Mouse (Mus musculus): ENCODE results near the gene Zfp423.
"Not testable (repeated sequence)": the region's sequence is repeated elsewhere in the genome, so short reads cannot be mapped to it uniquely, and the experiment has no call there.

Zfp423 gene

DNA sequence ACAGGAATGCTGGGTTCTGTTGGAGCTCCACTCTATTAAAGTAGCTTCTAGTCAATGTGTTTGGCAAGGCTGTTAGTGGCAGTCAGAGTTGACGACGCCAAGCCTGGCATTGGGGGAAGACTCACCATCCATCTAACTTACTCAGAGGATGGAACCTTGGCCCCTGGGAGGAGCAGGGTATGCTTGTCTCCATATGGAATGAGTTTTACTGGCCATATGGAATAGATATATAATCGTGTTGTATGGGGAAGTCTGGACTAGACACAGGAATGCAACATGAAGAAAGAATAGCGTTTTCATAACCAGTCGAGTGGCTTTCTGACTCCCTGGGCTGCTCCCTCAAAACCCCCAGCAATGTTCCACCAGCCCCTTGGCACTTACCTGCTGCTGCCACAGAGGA is 55.3 kb downstream of the Zfp423 start:
- DNase-seq (ENCODE audit: low read depth, low spot score) = no peak

DNA sequence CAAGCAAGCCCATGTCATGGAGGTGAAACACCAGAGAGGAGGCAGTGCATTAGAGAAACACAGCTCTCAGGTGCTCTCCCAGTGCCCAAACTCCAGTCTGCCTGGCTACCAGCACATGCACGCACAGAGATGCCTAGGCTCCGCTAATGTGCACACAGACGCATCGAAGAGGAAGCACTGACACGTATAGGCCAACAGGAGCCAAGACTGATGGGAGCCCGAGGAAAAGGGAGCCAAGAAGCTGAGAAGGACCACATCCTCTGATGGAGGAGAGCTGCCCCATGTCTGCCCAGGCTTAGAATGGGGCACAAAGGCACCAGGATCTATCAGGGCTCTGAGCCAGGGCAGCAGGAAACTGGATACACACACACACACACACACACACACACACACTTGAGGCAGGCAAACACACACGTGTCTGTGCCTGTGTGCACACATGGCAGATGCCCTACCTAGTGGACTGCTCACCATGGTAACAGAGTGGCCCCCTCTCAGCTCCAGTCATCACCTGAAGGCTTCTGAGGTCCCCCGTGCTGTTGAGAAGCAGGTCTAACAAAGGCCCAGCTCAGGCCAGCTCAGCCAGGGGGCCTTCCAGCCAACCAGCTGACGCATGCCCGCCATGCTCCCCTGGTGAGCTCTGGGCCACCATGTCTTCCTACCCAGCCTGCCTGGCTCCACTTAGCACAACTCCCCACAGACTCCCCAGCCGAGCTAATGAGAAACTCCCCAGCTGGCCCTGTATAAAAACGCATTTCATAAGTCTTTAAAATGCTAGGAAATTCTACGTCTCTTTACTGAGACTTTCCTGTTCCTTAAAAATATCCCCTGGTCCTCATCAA is 64.0 kb downstream of the Zfp423 start:
- DNase-seq (ENCODE audit: low read depth, low spot score) = no peak

DNA sequence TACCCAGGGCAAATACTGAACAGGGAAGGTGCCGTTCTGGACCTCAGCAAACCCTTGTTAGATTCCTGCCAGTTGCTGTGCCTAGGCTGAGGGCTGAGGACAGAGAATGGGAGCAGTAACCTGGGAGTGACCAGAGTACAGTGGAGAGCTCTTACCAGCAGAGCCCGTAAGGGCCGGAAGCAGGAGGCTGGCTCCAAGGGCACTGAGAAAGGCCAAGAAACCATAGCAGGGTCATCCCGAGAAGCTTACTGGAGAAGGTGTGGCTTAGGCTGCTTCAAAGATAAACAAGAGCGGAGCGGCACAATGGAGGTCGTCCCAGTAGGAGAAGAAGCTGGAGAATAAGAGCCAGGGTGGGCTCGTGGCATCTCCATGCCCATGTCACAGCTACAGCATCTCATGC is 65.1 kb downstream of the Zfp423 start:
- DNase-seq (ENCODE audit: low read depth, low spot score) = no peak

DNA sequence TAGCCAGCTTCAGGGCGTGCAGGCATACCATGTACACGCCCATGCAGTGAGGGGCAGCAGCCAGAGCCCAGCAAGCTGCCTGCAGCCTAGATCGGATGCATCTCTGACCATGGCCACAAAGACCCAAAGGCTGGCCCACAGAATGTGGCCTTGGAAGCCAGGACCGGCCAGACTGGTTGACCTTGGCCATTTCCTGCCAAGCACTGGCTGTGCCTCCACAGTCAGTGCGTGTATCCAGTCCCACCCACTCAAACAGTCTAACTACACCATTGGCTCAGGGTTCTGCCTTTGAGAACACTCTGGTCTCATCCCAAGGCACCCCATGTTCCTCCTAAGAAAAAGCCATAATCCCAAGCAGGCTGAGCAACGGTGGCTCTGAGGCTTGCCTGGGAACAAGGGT is 65.8 kb downstream of the Zfp423 start:
- no peak for DNase-seq (ENCODE audit: low read depth, low spot score)

DNA sequence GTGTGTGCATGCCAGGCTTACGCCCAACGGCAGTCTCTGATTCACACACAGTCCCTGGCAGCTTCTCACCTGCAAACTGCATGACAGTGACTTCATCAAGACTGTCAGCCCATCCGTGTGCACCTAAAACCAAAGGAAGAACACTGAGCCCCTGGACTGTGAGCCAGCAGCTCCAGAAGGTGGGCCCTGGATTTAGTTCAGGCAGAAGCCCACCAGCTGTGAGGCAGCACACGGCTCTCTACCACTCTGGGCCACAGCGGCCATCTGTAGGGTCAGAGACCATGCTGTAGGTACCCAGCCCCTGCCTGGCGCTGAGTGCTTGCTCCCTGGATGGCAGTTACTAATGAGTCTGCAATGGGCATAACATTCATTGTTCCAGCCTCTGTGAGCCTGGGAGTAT is 66.5 kb downstream of the Zfp423 start:
- DNase-seq (ENCODE audit: low read depth, low spot score) = no peak

DNA sequence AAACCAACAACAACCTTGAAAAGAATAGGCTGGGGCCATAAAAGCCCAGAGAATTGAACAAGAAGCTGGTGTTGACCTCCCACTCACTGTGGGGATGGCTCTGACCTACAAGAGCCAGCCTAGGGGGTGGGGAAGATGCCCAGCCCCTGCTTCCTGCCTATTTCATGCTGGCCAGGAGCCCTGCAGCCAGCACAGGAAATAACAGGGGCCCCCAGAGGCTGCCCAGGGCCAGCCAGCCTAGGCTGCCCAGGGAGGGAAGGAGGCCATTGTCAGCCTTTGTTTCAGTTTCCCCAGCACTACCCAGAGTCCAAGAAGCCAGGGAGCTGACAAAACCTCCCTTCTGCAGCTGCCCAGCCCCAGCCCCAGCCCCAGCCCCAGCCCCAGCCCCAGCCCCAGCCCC is 67.5 kb downstream of the Zfp423 start:
- DNase-seq (ENCODE audit: low read depth, low spot score) = peak; percentile 24

DNA sequence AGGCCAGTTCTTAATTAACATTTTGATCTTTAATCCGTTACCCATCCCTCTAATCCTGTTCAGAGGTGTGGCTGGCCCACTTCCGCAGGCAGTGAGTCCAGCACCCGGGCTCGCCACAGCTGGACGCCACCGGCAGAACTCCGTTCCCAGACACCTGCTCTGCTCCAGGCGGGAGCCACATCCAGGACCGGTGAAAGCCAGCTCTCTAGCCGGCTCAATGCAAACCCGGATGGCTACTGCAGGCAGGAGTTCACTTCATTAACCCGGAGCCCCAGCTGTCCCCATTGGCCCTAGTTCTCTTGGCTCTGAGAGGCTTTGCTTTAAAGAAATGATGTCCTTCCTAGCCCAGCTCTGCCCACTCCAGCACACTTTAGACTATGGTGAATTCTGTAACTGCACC is 71.4 kb downstream of the Zfp423 start:
- DNase-seq (ENCODE audit: low read depth, low spot score) = no peak

DNA sequence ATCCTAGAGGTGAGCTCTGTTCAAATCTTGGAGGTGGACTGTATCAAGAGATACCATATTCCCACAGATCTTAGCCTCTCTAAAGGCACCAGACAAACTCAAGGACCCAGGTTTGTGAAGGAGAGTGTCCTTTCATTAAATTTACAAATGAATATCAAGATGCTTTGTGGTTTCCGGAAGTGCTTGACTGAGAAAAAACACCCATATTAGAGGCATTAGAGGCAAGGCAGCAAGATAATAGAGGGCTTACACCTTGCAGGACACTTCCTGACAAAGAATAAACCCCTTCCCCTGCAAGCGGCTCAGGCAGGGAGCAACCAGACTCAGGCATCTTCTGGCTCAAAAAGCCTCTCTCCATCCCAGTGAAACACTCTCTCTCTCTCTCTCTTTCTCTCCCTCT is 78.3 kb downstream of the Zfp423 start:
- DNase-seq (ENCODE audit: low read depth, low spot score) = no peak

DNA sequence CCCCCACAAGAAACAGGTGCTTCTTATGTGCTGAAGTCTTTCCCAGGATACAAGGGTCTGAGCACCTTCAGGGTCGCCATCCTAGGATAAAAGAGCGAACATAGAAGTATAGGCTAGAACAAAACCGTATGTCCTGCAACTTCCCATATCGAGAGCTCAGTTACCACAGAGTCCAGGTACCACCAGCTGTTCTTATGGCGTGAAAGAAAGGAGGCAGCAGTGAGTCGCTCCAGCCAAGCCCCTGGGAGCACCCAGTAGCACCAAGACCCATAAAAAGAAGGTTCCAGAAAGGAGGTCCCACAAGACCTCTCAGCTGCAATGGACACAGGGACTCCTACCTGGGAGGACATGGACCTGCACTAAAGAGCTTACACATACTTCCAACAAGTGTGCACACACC is 83.5 kb downstream of the Zfp423 start:
- no peak for DNase-seq (ENCODE audit: low read depth, low spot score)

DNA sequence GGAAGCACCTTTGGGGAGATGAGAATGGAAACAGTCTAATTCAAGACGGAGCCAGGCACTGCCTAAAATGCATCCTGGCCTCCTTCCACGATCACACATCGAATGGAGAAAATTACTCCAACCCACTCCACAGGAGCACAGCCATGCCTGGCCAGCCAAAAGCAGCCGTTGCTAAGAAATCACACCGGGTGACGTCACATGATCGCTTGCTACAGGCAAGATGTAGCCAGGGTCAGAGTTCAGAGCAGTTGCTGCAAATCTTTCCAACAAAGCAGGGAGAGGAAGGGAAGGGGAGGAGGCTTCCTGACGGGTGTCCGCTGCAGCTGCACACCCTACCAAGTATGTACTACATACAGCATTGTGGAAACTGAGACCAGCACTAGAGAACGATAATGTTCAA is 83.9 kb downstream of the Zfp423 start:
- DNase-seq (ENCODE audit: low read depth, low spot score) = no peak

DNA sequence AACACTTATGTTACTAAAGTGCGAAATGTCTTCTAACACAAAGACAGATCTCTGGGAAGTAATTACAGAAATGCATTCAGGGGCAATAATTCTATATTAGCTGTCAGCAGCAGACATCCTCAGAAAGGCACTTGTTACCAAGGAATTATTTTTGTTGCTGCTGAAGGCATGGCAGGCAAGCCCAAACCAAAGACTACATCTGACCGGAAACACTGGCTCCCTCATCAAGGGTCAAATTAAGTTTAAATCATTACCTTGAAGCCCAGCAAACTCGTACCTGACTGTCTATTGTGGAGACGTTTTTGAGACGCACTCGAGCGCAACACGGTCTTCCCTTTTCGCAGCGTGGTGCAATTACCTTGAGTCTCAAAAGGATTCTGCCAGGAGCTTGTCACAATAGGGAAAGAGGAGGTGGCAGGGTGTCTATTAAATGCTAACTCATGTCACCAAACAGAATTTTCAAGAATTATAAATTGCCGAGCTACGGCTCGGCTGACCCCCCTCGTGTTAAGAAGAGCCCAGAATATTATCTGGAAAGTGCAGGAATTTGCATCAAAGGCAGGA is 86.3 kb downstream of the Zfp423 start:
- no peak for DNase-seq (ENCODE audit: low read depth, low spot score)

DNA sequence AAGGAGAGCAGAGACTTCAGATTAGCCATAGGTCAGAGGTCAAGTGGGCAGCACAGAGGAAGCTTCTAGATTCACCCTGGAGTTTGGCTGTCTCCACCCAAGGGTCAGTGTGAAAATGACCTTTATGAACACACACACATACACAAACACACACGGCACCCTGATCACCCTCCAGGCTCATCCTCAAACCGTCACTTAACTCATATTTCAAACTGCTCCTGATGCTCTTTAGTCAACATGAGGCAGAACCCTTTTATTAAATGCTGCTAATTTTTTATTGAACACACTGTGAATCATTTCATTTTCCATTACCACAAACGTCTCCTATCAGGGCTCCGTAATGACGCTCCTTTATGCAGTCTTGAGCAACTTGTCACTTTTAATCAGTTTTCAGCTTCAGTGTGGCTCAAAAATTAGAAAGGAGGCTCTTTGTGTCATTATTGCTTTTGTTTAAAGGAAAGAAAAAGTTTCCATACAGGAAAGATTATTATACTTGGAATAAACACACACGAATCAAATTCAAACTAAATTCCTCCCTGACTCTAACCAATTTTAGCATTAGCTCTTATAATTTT is 87.0 kb downstream of the Zfp423 start:
- no peak for DNase-seq (ENCODE audit: low read depth, low spot score)

DNA sequence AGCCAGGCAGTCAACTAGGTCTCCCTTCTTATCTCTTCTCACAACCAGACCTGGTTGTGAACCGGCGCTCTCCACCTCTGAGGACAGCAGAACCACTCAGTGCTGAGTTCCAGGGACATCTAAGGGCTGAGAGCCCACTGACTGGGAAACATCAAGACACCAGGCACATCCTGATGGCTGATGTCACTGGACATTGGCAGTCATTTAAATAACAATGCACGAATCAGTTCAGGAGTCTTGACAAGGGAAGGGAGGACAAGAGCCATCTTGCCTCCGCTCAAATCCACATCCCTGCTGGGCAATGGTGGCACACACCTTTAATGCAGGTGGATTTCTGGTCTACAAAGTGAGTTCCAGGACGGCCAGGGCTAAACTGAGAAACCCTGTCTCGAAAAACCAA is 92.8 kb downstream of the Zfp423 start:
- DNase-seq (ENCODE audit: low read depth, low spot score) = no peak

DNA sequence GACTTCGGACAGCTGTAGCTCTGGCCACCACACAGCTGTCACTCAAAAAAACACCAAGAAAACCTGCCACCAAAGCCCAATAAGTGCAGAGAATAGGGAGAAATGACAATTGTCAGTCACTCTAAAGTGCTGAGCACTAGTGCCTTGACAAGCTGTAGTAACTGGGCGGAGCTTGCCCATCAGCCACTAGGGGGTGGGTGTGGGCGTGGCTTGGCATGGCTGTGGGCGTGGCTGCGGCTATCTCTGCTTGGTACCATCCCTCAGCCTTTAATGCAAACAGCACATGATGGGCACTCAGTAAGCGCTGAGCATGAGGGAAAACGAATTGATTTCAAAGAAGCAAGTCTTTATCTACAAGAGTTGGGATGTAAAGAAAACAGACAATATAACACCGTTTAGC is 95.2 kb downstream of the Zfp423 start:
- no peak for DNase-seq (ENCODE audit: low read depth, low spot score)

DNA sequence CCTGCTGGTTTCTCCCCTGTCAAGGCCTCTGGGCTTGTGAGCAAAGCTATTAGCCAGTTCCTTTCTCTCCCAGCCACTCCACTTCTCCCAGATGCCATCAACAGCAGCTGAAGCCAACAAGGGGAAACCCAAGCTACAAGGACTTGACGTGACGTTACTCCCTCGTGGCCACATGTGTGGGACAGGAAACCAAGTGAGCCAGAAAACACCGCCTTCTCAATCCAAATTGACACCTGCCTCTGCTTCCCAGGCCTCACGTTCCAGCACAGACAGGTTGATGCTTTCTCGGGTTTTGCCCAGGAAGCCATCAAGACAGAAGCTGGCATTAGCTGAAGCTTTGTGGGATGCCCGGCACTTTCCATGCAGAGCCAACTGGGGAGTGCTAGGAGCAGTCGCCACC is 96.3 kb downstream of the Zfp423 start:
- no peak for DNase-seq (ENCODE audit: low read depth, low spot score)

DNA sequence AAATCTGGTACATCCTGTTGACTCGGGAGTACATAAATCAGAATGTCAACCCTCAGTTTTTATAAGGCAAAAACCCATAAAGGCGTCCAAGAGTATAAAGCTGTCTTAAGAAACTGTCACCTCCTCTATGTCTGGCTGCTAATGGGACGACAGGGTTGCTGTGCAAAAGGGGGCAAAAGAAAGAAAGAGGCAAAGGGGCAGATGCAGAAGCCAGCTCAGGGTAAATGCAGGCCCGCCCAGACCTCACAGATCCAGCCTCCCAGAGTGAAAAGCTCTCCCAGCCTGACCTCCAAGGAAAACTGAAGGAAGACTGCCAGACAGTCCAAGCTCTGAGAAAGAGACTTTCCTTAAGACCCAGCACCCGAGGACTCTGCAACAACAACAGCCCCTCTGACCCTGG is 97.7 kb downstream of the Zfp423 start:
- DNase-seq (ENCODE audit: low read depth, low spot score) = no peak

DNA sequence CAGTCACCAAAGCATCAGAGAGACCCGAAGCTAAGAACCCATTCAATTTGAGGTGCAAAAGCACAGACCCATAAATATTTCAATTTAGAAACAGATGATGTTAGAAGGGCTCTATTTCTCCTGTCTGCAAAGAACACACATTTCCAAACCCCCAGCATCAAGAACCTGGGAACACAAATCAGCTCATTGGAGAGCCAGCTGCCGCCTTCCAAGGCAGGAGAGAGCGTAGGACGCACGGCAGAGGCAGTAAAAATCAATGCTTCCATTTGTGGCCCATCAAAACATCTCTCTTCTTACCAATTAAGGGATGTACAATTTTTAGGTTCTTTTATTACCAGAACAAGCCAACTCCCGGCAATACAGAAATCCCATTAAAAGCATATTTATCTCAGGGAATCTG is 98.5 kb downstream of the Zfp423 start:
- DNase-seq (ENCODE audit: low read depth, low spot score) = no peak

DNA sequence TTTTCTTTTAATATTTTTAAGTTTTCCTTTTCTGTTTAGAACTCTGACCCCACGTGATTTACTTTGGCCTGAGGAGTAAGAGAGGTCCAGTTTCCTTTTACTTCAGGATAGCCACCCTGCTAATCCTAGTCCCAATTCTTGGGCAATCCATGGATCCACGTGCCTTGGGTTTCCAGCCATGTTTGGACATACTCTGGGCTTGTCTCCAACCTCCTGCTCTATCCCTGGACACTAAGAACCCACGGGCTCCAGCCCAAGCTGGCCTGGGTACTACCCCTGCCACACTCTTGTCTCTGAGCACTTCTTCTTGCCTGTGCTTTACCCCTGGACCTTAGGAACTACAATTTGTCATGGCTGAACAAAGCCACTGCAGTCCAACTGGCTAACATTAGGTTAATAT is 107.5 kb downstream of the Zfp423 start:
- DNase-seq (ENCODE audit: low read depth, low spot score) = no peak

DNA sequence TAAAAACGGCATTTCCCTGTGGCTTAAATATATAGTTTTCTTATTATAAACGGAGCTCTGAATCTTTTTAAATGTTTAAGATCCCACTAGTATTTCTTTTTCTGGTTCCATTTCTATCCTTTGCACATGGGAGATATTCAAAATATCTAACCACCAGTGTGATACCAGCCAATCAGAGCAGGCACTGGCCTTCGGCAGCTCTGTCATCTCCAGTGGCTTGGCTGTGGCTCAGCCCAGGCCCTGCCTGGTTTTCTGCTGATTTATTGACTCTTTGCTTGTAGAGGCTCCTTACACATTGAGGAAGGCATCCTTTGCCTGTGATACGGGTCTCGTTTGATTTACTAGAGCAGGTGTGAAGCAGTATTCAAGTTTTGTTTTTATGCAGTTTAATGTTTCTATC is 108.0 kb downstream of the Zfp423 start:
- no peak for DNase-seq (ENCODE audit: low read depth, low spot score)

DNA sequence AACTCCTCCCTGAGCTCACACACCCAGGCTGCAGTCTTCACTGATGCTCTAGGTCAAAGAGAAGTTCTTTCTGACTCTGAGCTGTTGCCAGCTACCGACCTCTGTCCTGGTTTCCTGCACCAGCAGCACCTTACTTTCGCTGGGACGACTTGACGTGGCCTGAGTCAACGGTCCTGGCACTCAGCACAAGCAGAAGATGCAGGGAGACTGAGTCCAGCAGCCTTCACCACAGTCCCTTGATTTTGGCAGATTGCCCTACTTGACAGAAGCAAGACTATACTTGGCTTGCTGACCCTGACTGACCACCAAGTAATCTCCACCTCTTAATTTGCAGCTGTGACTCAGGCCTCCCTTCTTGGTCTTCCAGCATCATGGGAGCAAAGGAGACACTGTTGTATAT is 110.6 kb downstream of the Zfp423 start:
- no peak for DNase-seq (ENCODE audit: low read depth, low spot score)

DNA sequence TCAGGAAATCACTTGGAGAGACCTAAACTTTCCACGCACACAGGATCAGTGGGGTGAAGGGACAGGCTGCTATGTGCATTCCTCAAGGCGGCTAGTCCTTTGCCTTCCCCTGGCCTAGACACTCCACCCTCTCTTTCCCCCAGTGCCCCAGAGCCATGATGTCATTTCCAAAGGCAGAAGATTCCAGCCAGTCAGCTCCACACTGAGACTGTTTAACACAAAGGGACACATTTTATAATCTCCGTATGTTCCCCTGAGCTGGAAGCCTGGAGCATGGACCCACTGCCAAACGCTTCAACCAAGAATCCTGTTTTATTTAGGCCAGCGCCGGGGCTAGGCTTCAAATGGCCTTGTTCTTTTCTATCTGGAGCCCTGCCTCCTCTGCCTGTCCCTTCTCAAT is 111.6 kb downstream of the Zfp423 start:
- DNase-seq (ENCODE audit: low read depth, low spot score) = no peak

DNA sequence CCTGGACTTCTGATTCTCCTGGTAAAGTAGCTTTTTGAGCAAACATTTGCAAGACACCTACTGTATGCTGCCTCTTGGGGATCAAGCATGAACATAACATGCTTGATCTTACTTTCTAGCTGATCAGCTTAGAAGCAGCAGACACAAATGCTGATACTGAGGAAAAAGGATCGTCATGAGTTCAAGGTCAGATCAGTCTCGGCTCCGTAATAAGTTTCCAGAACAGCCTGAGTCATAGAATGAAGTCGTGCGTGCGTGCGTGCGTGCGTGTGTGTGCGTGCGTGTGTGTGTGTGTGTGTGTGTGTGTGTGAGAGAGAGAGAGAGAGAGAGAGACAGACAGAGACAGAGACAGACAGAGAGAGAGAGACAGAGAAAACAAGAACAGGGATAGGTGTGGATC is 117.3 kb downstream of the Zfp423 start:
- not testable (repeated sequence) for DNase-seq (ENCODE audit: low read depth, low spot score)

DNA sequence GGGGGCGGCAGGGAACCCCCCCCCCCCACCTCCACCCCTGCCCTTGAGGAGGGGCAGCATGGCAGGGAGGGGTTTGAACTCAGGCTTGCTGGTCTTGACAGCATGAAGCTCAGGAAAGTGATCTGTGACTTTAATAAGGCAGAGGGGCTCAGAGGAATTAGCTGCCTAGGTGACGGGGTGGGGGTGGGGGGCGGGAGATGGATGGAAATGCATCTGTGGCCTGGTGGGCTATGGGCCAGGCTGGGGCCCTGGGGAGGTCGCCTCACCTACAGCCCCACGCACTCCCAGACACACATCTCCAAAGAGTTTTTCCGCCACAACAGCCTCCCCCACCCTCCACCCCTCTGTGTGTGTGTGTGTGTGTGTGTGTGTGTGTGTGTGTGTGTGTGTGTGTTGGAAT is 122.1 kb downstream of the Zfp423 start:
- no peak for DNase-seq (ENCODE audit: low read depth, low spot score)

Measured in 3T3-L1 (cell line).